Mouse (Mus musculus) adrenal gland, postnatal 0 days (tissue): ENCODE results near the gene Isca2. TPM values are rescaled to one million over a fixed set of nuclear protein-coding genes. Genes with fewer than 3 reads are reported as not detected.

ENCODE experiments used
- polyA plus RNA-seq: library from polyadenylated mRNA; unstranded; fragments of >200 nt; fragmentation: Nextera tagmentation; extraction: Ambion mirVana; gene quantifications from 2 replicates; pipeline ENCODE4 v1.2.1, GENCODE M21; 2015

Isca2 gene
- 159 and 164 TPM in 2 replicates for polyA plus RNA-seq

DNA sequence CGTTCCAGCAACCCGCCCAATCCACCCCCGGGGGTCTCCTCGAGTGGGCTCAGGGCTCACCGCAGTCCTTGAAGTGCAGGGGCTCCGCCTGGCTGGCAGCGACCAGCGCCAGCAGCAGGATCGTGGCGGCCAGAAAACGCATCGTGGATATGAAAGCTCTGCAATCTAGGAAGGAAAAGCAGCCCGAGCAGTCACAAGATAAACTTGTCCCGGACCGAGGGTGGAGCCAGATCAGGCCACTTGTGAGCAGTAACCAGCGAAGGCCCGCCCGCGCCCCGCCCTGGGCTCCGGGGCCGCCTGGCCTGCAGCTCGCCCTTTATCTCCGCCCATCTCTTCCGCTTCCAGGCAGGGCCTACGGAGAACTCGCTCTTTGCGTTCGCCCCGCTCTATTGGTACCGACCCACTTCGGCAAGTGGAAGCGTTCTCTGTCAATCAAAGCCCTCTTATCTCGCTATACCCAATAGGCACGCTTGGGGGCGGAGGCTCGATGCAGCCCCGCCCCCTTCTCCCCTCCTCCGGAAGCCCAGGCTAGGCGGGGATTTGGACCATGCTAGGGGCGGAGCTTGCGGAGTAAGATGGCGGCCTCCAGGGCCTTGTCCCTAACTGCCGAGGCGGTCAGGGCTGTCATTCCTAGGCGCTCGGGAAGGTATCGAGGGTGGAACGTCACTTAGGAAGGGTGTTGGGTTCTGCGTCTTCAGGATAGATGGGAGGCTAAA is at the start of gene Isca2, which contains the start of gene Npc2:
Gene Isca2 (plus strand): TSS at position 526 of the 716 bp plus-strand sequence.
Gene Npc2 (minus strand): TSS at position 427 of the 716 bp plus-strand sequence.

Other genes with a start within 250 kb of the Isca2 start
- gene Vsx2, start 203.5 kb upstream of the Isca2 start, polyA plus RNA-seq, result not detected in 2 replicates
- gene Abcd4, start 155.8 kb upstream of the Isca2 start, polyA plus RNA-seq, result 9.9 and 12.2 TPM in 2 replicates
- not detected in 2 replicates for gene Vrtn, start 132.2 kb upstream of the Isca2 start, polyA plus RNA-seq
- 0.17 TPM in 1 of 2 replicates, not detected in the other for gene Syndig1l, start 74.4 kb upstream of the Isca2 start, polyA plus RNA-seq
- 66.6 and 68.5 TPM in 2 replicates for gene Npc2, start 99 bp upstream of the Isca2 start, polyA plus RNA-seq
- gene Ltbp2, start 103.3 kb downstream of the Isca2 start, polyA plus RNA-seq, result 1.9 and 2.2 TPM in 2 replicates
- 220 and 237 TPM in 2 replicates for gene Fcf1, start 197.6 kb downstream of the Isca2 start, polyA plus RNA-seq
- 10.4 and 12.1 TPM in 2 replicates for gene Arel1, start 197.6 kb downstream of the Isca2 start, polyA plus RNA-seq
- 19.5 and 19.9 TPM in 2 replicates for gene Ylpm1, start 223.1 kb downstream of the Isca2 start, polyA plus RNA-seq